8 mouse cellular contexts compared by ENCODE assay signal in genomic region chr16:91546391-91546835, GRCm38 (mm10). TPM values are rescaled to one million over a fixed set of nuclear protein-coding genes. Genes with fewer than 3 reads are reported as not detected.
DNase-seq lines count a peak whose midpoint lies in the region; ATAC-seq lines count a peak whose summit lies in the region.

No protein-coding gene starts in this region.

- no peaks in the 10 kb centered on the region for H3K36me3 ChIP-seq in heart, embryonic 16.5 days (ENCODE audit: control insufficient read depth, insufficient read depth)
- 0 out of 2 replicates have a peak, but pooled peaks cover 3% of the 10 kb centered on the region for H3K36me3 ChIP-seq in liver, embryonic 12.5 days

- H3K27ac ChIP-seq in heart, embryonic 16.5 days (ENCODE audit: low read length), result peak overlapping the region; percentile 97
- peak overlapping the region; percentile 89 for H3K27ac ChIP-seq in liver, embryonic 12.5 days

- H3K9ac ChIP-seq in heart, embryonic 16.5 days (ENCODE audit: low read length), result peak overlapping the region; percentile 100
- H3K9ac ChIP-seq in liver, embryonic 12.5 days, result peak overlapping the region; percentile 86

- peak overlapping the region; percentile 81 for H3K4me2 ChIP-seq in heart, embryonic 16.5 days (ENCODE audit: low read depth, low read length)
- peak overlapping the region; percentile 98 for H3K4me2 ChIP-seq in liver, embryonic 12.5 days

- DNase-seq in kidney, adult 9 months, result peak; percentile 43
- DNase-seq in kidney, adult 11 months, result no peak
- DNase-seq in c-Kit-positive CD71-positive TER-119-positive erythroid progenitor cells, embryonic 14.5 days (ENCODE audit: low spot score), result peak; percentile 50
- no peak for DNase-seq in right cerebral cortex, postnatal 14 days
- no peak for DNase-seq in right cerebral cortex, postnatal 25 days

- H3K27me3 ChIP-seq in heart, embryonic 16.5 days (ENCODE audit: control insufficient read depth, insufficient read depth, low read length), result no peaks in the 10 kb centered on the region
- no peaks in the 10 kb centered on the region for H3K27me3 ChIP-seq in liver, embryonic 12.5 days (replicated peaks)

- peaks cover 54% of the 10 kb centered on the region for H3K4me1 ChIP-seq in heart, embryonic 16.5 days (ENCODE audit: control insufficient read depth, insufficient read depth, low read length)
- peaks cover 84% of the 10 kb centered on the region for H3K4me1 ChIP-seq in liver, embryonic 12.5 days

- 14% methylated on average over 14 of the region's 14 CpGs for WGBS in heart, embryonic 16.5 days
- 6% methylated on average over 14 of the region's 14 CpGs for WGBS in liver, embryonic 12.5 days (ENCODE audit: insufficient replicate concordance)

- H3K9me3 ChIP-seq in heart, embryonic 16.5 days (replicated peaks; ENCODE audit: control insufficient read depth, low read length), result no peaks in the 10 kb centered on the region
- no peaks in the 10 kb centered on the region for H3K9me3 ChIP-seq in liver, embryonic 12.5 days (replicated peaks)

- 0 out of 2 replicates have a peak, but pooled peaks have one; percentile 20 for ATAC-seq in heart, embryonic 16.5 days (replicated peaks; ENCODE audit: extremely low read depth, insufficient read depth, low FRiP score)
- peak; percentile 33 for ATAC-seq in liver, embryonic 12.5 days
- peak; percentile 80 for ATAC-seq in monocyte, adult 5-6 weeks (replicated peaks; ENCODE audit: insufficient number of reproducible peaks, low FRiP score, low TSS enrichment, poor library complexity, severe bottlenecking)

- peak overlapping the region; percentile 99 for H3K4me3 ChIP-seq in heart, embryonic 16.5 days (ENCODE audit: low read length)
- peak overlapping the region; percentile 81 for H3K4me3 ChIP-seq in liver, embryonic 12.5 days

RNA-seq across cellular contexts. Expression of gene Ifngr2, which starts 0.5 kb away (rescaled TPM):
- polyA plus RNA-seq in heart, embryonic 16.5 days (2015; fragmentation: Nextera tagmentation; extraction: Ambion mirVana), result 134 and 141 TPM in 2 replicates
- polyA plus RNA-seq in liver, embryonic 12.5 days (2016; fragmentation: Nextera tagmentation; extraction: Ambion mirVana), result 17.1 and 17.9 TPM in 2 replicates
- 28.8 to 49.4 TPM (median 38.9 TPM) in 3 replicates for total RNA-seq in monocyte, adult 5-6 weeks (2017)

RNA-seq across cellular contexts. Expression of gene Tmem50b, which starts 51.2 kb away (rescaled TPM):
- 67.4 and 74.5 TPM in 2 replicates for polyA plus RNA-seq in heart, embryonic 16.5 days (2015; fragmentation: Nextera tagmentation; extraction: Ambion mirVana)
- 6.7 and 6.8 TPM in 2 replicates for polyA plus RNA-seq in liver, embryonic 12.5 days (2016; fragmentation: Nextera tagmentation; extraction: Ambion mirVana)
- total RNA-seq in monocyte, adult 5-6 weeks (2017), result 44.6 to 80.4 TPM (median 63.0 TPM) in 3 replicates

Comparison
In these comparisons a context has a peak if more than half of its experiments do, and no peak if none do; other contexts are left out.
1. DNase-seq: peak in kidney, adult 9 months (single experiment) and c-Kit-positive CD71-positive TER-119-positive erythroid progenitor cells, embryonic 14.5 days (single experiment); none in kidney, adult 11 months (single experiment), right cerebral cortex, postnatal 14 days (single experiment) and right cerebral cortex, postnatal 25 days (single experiment).
2. ATAC-seq: peak in every context shown above with its lines; median percentile 80 in monocyte, adult 5-6 weeks; 33 in liver, embryonic 12.5 days; 20 in heart, embryonic 16.5 days.